Mouse (Mus musculus) cerebellum, adult (tissue): ENCODE measurements around the gene Mark4.

ENCODE experiments used
- ATAC-seq: cut with Nextera tagmentation; 2 replicates; pipeline ENCODE4 v1.9.2; 2017; ENCODE audit warnings: mild to moderate bottlenecking, moderate library complexity, mixed read lengths; ENCODE audit not compliant: insufficient number of reproducible peaks, low FRiP score, low TSS enrichment

Gene Mark4

GRCm38 (mm10) chr7:19472403-19472802 lies 13.8 kb upstream of the Mark4 start:
- no peak for ATAC-seq

DNA sequence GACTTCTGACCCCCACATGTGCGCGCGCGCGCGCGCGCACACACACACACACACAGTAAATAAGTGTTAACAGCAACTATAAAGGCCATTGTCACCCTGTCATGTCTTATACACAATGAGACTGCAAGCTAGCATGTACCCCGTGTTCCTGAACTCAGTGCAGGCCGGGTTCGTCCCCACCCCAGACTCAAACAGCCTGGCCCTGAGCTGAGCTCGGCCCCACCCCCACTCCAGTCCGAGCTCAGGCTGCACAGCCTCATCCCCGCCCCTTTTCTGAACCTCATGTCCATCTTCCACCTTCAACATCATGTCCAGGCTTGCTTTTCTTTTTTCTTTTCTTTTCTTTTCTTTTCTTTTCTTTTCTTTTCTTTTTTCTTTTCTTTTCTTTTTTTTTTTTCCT lies 11.7 kb upstream of the Mark4 start:
- ATAC-seq, result no peak

DNA sequence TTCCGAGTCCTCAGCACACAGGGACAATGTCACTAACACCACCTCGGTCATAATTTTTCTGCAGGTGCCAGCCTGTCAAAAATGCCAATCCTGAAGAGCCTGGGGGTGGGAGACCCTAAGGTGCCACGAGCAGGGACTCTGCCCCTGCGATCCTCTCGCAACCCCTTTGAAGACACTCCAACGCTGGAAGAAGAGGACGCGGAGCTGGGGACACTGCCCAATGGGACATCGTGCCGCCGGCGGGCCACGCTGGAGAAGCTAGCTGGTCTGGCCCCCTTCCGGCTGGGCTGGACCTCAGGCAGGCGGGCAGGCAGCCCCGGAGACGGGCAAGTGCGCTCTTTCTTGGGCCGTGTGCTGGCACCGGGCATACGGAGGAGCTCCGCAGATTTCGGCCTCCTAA lies 10.8 kb upstream of the Mark4 start:
- ATAC-seq, result no peak

DNA sequence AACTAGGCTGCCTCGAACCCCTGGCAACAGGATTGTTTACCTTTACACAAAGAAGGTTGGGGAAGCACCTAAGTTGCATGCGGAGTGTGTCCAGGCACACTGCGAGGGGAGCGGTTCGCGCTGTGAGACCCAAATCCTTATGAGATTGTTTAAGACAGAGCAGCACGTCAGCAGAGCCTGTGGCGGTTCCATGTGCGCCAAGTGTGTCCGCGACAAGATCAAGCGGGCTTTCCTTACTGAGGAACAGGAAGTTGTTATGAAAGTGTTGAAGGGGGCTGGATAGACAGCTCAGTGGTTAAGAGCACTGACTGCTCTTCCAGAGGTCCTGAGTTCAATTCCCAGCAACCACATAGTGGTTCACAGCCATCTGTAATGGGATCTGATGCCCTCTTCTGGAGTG lies 9.7 kb upstream of the Mark4 start:
- ATAC-seq, result no peak

DNA sequence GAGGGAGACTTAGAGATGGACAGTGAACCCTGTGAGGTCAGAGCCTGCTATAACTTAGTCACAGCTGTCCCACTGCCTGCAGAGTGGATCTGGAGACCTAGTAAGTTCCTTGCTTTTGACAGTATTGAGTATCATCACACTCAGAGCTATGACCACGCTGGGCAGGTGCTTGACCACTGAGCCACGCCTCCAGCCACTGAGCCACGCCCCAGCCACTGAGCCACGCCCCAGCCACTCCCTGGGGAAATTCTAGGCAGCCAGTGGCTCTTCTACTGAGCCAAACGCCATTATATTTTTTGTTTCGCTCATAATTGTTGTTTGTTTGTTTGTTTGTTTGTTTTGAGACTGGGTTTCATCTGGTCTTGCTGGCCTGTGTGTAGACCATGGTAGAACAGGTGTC lies 9.0 kb upstream of the Mark4 start:
- ATAC-seq, result no peak

GRCm38 (mm10) chr7:19466602-19467145 lies 8.1 kb upstream of the Mark4 start:
- ATAC-seq, result no peak

GRCm38 (mm10) chr7:19464367-19465307 lies 6.0 kb upstream of the Mark4 start:
- no peak for ATAC-seq

DNA sequence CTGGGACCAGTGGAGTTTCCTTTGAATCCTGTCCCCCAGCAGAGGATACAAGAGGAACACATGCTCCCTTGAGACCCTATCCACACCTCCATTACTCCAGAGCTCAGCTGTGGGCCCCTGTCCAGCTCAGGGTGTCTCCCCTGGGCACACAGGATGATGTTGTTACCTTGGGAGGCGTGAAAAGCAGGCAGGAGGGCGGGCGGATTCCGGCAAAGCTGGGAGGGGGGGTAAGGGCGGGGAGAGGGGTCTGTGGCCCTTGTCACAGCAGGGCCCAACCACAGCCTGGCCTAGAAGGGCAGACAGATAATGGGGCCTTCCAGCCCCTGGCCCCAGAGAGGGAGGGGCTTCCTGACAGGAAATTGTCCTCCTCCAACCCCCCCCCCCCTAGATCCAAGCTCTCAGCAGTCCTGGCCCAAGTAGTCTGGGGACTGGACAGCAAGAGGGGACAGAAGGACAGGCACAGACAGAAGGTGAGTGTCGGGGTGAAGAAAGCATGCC lies 4.3 kb upstream of the Mark4 start, which contains the start of gene Exoc3l2:
Gene Exoc3l2 (plus strand): TSS at position 448 of the 498 bp plus-strand sequence.
- no peak for ATAC-seq

DNA sequence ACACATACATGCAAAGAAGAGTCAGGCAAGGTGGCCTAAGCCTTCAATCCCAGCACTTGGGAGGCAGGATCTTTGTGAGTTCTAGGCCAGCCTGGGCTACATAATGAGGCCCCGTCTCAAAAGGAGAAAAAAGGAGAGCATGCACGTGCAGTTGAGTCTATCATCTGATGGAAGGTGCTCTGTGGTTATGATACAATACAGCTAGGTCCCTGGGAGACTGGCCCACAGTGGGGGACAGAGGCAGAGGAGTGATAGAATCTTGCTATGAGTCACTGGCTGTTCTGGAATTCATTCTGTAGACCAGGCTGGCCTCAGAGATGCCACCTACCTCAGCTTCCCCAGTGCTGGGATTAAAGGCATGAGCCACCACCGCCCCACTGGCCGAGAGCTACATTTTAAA lies 3.8 kb upstream of the Mark4 start:
- ATAC-seq, result no peak

DNA sequence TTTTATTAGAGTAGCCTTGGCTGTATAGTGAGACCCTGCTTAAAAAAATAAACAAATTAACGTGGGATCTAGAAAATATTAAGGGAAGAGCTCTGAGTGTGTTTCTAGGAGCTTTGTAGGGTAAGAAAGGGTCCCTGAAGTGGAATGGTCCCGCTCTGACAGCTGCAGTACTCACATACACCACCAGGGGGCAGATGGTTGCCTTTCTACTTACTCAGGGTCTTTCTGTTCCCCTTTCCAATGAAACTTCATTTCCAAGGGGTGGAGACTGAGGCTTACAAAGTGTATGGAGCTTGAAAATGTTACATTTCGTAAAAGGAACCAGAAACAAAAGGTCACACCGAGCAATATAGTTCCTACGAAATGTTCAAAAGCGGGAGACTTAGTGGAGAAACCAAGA lies 2.9 kb upstream of the Mark4 start:
- no peak for ATAC-seq

DNA sequence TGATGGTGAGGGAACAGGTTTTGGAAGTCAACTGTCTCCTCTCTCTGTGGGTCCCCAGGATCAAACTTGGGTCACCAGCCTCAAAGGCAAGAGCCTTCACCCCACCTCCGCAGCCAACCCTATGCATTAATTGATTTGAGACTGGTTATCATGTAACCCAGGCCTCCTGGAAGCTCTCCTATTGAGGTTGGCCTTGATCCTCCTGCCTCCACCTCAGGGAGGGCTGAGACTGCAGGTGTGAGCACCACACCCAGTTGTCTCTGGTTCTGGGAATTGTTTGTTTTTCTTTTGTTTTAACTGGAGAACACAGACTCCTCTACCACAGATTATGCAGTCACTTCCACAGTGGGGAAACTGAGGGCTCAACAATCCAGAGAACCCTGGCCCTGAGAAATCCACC lies 1.9 kb upstream of the Mark4 start:
- ATAC-seq, result no peak

- ATAC-seq, result 0 out of 2 replicates have a peak, but pooled peaks have one; percentile 4
Observed at GRCm38 (mm10) chr7:19459144-19459870, 686 bp upstream of the Mark4 start.

DNA sequence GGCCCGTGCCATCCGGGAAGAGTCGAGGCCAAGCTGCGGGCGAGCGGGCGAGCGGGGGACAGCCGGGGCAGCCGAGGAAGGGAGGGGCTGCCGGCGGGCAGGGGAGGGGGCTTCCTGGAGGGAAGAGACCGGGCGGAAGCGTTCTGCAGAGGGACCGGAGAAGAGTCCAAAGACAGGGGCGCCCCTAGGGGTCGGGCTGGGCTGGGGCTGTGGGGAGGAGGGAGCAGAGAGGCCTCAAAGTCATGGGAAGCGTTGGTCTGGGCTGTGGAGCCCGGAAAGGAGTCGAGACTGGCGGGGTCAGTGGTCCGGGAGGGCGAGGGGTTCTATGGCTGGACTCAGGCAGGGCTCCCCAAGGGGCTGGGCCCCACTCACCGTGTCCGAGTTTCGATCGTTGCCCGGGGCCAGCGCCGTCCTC lies 542 bp downstream of the Mark4 start:
- peak; percentile 13; the same call in 1 of the 2 replicates for ATAC-seq

GRCm38 (mm10) chr7:19457414-19458071 lies 1.1 kb downstream of the Mark4 start:
- 0 out of 2 replicates have a peak, but pooled peaks have one; percentile 18 for ATAC-seq

DNA sequence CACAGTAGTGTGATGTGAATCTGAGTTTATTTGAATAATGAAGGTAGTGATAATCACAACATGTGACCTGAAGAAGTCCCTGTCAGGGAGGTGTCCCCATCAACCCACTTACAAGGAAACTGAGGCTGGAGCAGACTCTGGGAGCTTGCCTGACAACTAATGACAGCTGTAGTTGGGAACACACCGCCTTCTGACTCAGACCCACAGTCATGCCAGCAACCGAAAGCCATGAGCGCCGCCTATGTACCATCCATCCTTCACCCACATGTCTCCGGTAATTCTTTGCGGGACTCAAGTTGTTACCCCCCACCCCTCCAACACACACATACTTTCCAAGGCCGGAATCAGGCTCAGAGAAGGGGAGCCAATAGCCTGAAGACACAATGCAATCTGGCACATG lies 2.0 kb downstream of the Mark4 start:
- ATAC-seq, result no peak

- no peak for ATAC-seq
Observed at GRCm38 (mm10) chr7:19455819-19456495, 2.7 kb downstream of the Mark4 start.

DNA sequence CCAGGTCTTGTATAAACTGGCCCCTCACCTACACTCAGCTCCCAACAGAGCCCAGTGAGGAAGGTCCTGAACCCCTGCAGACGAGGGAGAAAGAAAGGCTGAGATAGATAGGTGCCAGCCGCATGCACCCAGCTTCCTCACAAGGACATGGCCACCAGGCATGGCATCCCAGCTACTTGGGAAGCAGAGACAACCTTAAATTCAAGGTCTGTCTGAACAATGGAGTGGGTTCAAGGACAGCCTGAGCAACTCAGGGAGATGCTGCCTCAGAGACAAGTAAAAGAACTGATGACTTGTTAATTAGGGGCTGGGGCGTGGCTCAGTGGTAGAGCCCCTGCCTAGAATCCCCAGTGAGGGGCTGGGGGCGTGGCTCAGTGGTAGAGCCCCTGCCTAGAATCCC lies 3.4 kb downstream of the Mark4 start:
- ATAC-seq, result no peak

- ATAC-seq, result no peak
Observed at GRCm38 (mm10) chr7:19449165-19449564, 9.5 kb downstream of the Mark4 start.

- no peak for ATAC-seq
Observed at GRCm38 (mm10) chr7:19447689-19448088, 10.9 kb downstream of the Mark4 start.

- ATAC-seq, result no peak
Observed at GRCm38 (mm10) chr7:19444801-19445200, 13.8 kb downstream of the Mark4 start.
